Mouse (Mus musculus): ENCODE results near the gene Rbm20. TPM values are rescaled to one million over a fixed set of nuclear protein-coding genes. Genes with fewer than 3 reads are reported as not detected.
"Not testable (repeated sequence)": the region's sequence is repeated elsewhere in the genome, so short reads cannot be mapped to it uniquely, and the experiment has no call there.

Gene Rbm20
- polyA plus RNA-seq, 1 experiment from 2014 or later = 3.6 TPM

GRCm38 (mm10) chr19:53903507-53904321, 226.6 kb downstream of the Rbm20 start:
- peak overlapping the region; percentile 97 for H3K4me3 ChIP-seq (ENCODE audit: low read length)
- peaks cover 7% of the 10 kb centered on the region for H3K4me1 ChIP-seq (ENCODE audit: control insufficient read depth, insufficient read depth, low read length)
- H3K36me3 ChIP-seq (ENCODE audit: control insufficient read depth, insufficient read depth, low read length) = no peaks in the 10 kb centered on the region
- no peaks in the 10 kb centered on the region for H3K27me3 ChIP-seq (ENCODE audit: control insufficient read depth, insufficient read depth, low read length)
- peak; percentile 66 for ATAC-seq (ENCODE audit: low FRiP score, low TSS enrichment)
- H3K4me2 ChIP-seq (replicated peaks; ENCODE audit: low read depth, low read length) = peak overlapping the region; percentile 71
- 1% methylated on average over 69 of the region's 83 CpGs for WGBS
- peak overlapping the region; percentile 91 for H3K9ac ChIP-seq (ENCODE audit: low read depth, low read length)
- peak overlapping the region; percentile 93 for H3K27ac ChIP-seq (ENCODE audit: low read depth, low read length)
- no peaks in the 10 kb centered on the region for H3K9me3 ChIP-seq (ENCODE audit: control insufficient read depth, low read length)

GRCm38 (mm10) chr19:53904833-53905480, 227.9 kb downstream of the Rbm20 start:
- 64% methylated on average over 7 of the region's 7 CpGs for WGBS
- no peak overlapping the region for H3K27ac ChIP-seq (ENCODE audit: low read depth, low read length)
- peak overlapping the region; percentile 71 for H3K4me2 ChIP-seq (replicated peaks; ENCODE audit: low read depth, low read length)
- H3K9ac ChIP-seq (ENCODE audit: low read depth, low read length) = peak overlapping the region; percentile 91; the same call in 1 of the 2 replicates
- H3K4me1 ChIP-seq (ENCODE audit: control insufficient read depth, insufficient read depth, low read length) = peaks cover 7% of the 10 kb centered on the region
- peak overlapping the region; percentile 97 for H3K4me3 ChIP-seq (ENCODE audit: low read length)
- no peak for ATAC-seq (ENCODE audit: low FRiP score, low TSS enrichment)
- H3K27me3 ChIP-seq (ENCODE audit: control insufficient read depth, insufficient read depth, low read length) = no peaks in the 10 kb centered on the region
- peaks cover 10% of the 10 kb centered on the region for H3K36me3 ChIP-seq (ENCODE audit: control insufficient read depth, insufficient read depth, low read length)
- H3K9me3 ChIP-seq (ENCODE audit: control insufficient read depth, low read length) = no peaks in the 10 kb centered on the region

- H3K27me3 ChIP-seq (ENCODE audit: control insufficient read depth, insufficient read depth, low read length) = no peaks in the 10 kb centered on the region
- no peak overlapping the region; the same call in 1 of the 2 replicates for H3K9ac ChIP-seq (ENCODE audit: low read depth, low read length)
- peaks cover 13% of the 10 kb centered on the region for H3K36me3 ChIP-seq (ENCODE audit: control insufficient read depth, insufficient read depth, low read length)
- peak overlapping the region; percentile 71 for H3K4me2 ChIP-seq (replicated peaks; ENCODE audit: low read depth, low read length)
- 24% methylated on average over 6 of the region's 6 CpGs for WGBS
- no peaks in the 10 kb centered on the region for H3K9me3 ChIP-seq (ENCODE audit: control insufficient read depth, low read length)
- no peak for ATAC-seq (ENCODE audit: low FRiP score, low TSS enrichment)
- H3K4me1 ChIP-seq (ENCODE audit: control insufficient read depth, insufficient read depth, low read length) = peaks cover 7% of the 10 kb centered on the region
- 0 out of 2 replicates have a peak overlapping the region, but pooled peaks have one; percentile 7 for H3K4me3 ChIP-seq (ENCODE audit: low read length)
- no peak overlapping the region for H3K27ac ChIP-seq (ENCODE audit: low read depth, low read length)
Measured at GRCm38 (mm10) chr19:53906033-53906702, 229.1 kb downstream of the Rbm20 start.

- H3K27me3 ChIP-seq (ENCODE audit: control insufficient read depth, insufficient read depth, low read length); H3K9me3 ChIP-seq (ENCODE audit: control insufficient read depth, low read length); H3K4me3 ChIP-seq (ENCODE audit: low read length); H3K4me2 ChIP-seq (replicated peaks; ENCODE audit: low read depth, low read length); H3K9ac ChIP-seq (ENCODE audit: low read depth, low read length); ATAC-seq (ENCODE audit: low FRiP score, low TSS enrichment); H3K27ac ChIP-seq (ENCODE audit: low read depth, low read length); H3K4me1 ChIP-seq (ENCODE audit: control insufficient read depth, insufficient read depth, low read length): not testable (repeated sequence)
- peaks cover 17% of the 10 kb centered on the region for H3K36me3 ChIP-seq (ENCODE audit: control insufficient read depth, insufficient read depth, low read length)
Measured at GRCm38 (mm10) chr19:53906703-53907070, 229.6 kb downstream of the Rbm20 start.

- Histone ChIP-seq H3K36me3 (ENCODE audit: control insufficient read depth, insufficient read depth, low read length) (peaks cover 81% of the 10 kb centered on the region), H3K9me3 (ENCODE audit: control insufficient read depth, low read length) (no peaks in the 10 kb centered on the region), H3K4me2 (replicated peaks; ENCODE audit: low read depth, low read length) (no peak overlapping the region), H3K27ac (ENCODE audit: low read depth, low read length) (no peak overlapping the region), H3K9ac (ENCODE audit: low read depth, low read length) (no peak overlapping the region), H3K4me1 (ENCODE audit: control insufficient read depth, insufficient read depth, low read length) (no peaks in the 10 kb centered on the region), H3K27me3 (ENCODE audit: control insufficient read depth, insufficient read depth, low read length) (no peaks in the 10 kb centered on the region), H3K4me3 (ENCODE audit: low read length) (no peak overlapping the region)
- WGBS = 91% methylated on average over 4 of the region's 4 CpGs
- ATAC-seq (ENCODE audit: low FRiP score, low TSS enrichment) = no peak
Measured at GRCm38 (mm10) chr19:53914950-53915349, 237.8 kb downstream of the Rbm20 start.

Other genes with a start within 250 kb of the Rbm20 start
- gene Dusp5, start 148.2 kb upstream of the Rbm20 start, polyA plus RNA-seq (2014; fragmentation: Nextera tagmentation; extraction: Ambion mirVana) = 11.3 and 15.6 TPM in 2 replicates
- 431 and 486 TPM in 2 replicates for gene Nutf2-ps1, start 88.2 kb upstream of the Rbm20 start, polyA plus RNA-seq (2014; fragmentation: Nextera tagmentation; extraction: Ambion mirVana)
- gene Smc3, start 76.9 kb upstream of the Rbm20 start, polyA plus RNA-seq (2014; fragmentation: Nextera tagmentation; extraction: Ambion mirVana) = 80.2 and 83.5 TPM in 2 replicates
- gene Pdcd4, start 214.9 kb downstream of the Rbm20 start, polyA plus RNA-seq (2014; fragmentation: Nextera tagmentation; extraction: Ambion mirVana) = 134 and 136 TPM in 2 replicates

All from kidney, embryonic 14.5 days (tissue).